Mouse (Mus musculus) cerebellum, adult (tissue): ENCODE results near the gene Podnl1.

Experiments used
- ATAC-seq: cut with Nextera tagmentation; 2 replicates; pipeline ENCODE4 v1.9.2; 2017; ENCODE audit warnings: mild to moderate bottlenecking, moderate library complexity, mixed read lengths; ENCODE audit not compliant: insufficient number of reproducible peaks, low FRiP score, low TSS enrichment

Gene Podnl1

DNA sequence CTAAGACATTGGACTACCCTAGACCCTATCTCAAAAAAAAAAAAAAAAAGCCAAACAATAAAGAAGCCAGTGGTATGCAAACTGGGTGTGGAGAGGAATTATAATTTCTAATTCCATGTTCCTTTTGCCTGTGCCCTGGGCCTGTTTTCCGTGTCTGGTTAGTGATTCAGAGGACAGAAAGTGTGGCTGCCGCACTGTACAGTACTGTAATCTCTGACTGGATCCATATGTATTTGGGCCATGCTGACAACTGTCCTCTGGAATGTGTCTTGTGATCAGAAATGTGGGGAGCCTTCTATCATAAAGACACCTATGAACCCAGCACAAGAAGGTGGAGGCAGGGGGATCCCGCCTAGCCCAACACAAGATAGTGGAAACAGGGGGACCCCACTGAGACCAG is 3.6 kb upstream of the Podnl1 start:
- ATAC-seq = no peak

DNA sequence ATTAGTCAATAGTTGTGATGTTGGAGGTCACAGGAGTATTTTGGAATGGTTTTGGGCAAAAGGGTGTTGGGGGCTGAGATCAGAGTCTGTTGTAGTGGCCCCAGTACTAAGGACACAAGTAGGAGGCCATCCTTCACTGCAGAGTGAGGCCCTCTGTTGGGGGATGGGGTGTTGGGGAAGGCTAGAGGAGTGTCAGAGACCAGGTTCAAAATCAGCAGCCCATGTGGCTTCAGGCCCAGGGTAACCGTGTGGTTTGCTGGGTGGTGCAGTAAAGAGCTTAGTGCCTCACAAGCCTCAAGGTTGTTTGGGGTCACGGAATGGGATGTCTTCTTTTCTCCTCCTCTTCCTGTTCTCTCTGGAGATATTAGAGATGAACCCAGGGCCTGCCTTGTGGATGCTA is 953 bp downstream of the Podnl1 start:
- no peak for ATAC-seq

DNA sequence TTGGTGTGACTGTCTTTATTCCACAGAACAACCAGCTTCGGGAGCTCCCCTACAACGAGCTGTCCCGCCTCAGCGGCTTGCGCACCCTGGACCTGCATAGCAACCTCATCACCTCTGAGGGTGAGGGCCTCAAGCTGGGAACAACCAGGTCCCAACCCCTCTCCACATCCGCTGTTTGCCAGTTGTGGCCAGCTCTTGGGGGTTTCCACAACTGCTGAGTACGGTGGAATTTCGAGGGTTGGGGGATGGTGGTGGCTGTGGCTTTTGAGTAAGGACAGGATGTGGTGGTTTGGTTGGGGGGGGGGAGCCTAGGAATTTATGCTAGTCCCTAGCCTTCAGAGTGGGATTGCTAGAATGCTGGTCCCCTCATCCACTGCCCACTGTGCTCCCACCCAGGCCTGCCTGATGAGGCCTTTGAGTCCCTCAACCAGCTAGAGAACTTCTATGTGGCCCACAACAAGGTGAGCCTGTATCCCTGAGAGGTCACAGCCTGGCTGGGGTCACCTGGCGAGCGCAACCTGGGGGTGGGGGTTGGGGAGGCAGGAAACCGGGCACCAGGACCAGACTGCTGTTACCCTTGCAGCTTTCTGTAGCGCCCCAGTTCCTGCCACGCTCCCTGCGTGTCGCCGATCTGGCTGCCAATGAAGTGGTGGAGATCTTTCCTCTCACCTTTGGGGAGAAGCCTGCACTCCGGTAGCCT is 1.6 kb downstream of the Podnl1 start:
- no peak for ATAC-seq

DNA sequence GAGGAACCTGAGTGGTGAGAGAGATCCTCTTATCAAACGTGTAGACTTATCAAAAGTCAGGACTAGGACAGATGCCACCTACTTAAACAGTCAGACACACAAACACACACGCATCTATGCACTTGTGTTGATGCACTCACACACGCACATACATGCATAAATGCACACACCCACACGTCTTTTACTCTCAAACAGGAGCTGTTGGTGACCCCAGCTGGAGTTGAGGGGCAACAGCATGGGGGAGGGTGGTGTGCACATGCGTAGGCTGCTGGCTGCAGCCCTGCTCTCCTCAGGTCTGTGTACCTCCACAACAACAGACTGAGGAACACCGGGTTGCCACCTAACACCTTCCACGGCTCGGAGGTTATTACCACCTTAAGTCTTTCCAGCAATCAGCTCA is 2.5 kb downstream of the Podnl1 start:
- ATAC-seq = no peak

DNA sequence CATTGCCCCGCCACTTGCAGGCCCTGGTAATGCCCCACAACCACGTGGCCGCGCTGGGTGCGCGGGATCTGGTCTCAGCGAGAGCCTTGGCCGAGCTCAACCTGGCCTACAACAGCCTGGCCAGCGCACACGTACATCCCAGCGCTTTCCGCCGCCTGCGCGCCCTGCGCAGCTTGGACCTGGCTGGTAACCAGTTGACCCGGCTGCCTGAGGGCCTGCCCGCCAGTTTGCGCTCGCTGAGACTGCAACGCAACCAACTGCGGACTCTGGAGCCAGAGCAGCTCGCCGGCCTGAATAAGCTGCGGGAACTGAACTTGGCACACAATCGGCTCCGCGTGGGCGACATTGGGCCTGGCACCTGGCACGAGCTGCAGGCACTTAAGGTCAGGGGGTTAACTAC is 5.0 kb downstream of the Podnl1 start:
- peak; percentile 74 for ATAC-seq

DNA sequence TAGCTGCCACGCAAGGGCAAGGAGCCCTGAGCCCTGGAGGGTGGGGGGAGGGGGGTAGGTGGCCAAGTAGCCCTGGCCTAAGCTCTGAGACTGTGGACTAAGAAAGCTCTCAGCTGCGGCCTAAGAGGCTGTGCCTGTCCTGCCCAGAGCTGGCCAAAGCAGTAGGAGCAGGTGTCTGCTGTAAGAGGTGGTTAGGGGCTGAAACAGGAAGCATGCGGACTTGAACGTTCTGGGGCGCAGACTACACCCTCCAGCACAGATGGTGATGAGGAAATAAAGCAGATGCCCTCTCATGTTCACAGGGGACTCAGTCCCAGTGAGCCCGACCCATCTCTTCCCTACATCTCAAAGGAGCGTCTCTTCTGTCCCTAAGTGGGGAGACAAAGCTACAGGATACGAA is 6.4 kb downstream of the Podnl1 start:
- ATAC-seq = no peak

DNA sequence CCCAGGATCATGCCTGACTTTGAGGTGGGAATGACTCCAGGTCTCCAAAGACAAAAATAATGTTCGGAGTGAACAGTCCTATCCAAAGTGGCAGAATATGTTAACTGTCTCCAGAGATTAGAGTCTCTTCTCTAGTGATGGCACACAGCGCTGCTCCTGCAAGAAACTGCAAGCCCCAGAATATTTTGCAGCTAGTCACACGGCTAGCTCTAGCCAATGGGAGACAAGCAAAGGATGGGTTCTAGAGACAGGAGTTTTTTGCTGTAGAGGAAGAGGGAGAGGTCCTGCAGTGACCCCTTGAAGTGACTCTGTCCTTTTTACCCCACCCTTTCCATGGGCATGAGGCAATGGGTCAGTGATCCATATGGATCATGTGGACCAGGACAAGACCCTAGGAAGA is 12.1 kb downstream of the Podnl1 start:
- ATAC-seq = no peak

DNA sequence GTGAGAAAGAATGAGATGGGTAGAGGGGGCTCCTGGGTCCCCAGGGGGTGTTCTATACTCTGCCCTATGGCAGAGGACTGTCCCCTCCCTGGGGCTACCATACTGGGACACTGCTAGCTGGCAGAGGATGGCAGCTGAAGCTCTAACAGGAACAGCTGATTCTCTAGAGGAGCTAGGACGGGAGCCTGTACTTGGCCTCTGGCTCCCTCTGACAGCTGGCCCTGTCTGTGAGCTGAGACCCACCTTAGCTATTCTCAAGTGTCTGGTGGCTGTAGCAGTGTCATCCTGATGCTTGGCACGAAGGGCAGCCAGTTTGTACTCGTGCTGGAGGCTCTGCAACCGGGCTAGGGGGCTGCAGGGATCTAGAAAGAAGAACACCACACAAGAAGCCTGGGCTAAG is 15.0 kb downstream of the Podnl1 start:
- ATAC-seq = no peak

DNA sequence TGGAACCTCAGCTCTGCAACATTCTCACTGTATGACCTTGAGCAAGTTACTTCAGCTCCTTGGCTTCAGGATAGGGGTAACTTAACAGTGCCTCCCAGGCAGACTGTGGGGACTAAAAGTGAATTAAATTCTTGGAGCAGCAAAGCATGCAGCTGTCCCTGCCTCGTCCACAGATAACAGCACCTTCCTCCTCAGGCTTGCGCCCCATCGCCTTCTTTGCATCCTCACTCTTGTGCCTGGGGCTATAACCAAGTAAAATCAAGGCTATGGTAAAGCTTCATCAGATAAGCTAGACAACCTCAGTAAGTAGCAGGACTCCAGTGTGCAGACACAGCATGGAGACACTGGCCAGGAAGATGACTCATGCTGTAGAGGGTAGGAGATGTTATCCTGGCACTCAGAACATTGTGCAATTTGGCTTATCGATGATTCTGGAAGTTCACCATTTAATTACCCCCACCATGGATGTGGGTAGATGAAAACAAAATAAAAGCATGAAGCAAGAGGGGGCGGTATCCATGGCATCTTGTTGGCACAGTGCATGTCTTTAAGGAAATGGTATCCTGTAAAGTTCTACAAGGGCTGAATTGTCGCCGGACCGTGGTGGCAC is 19.0 kb downstream of the Podnl1 start:
- no peak for ATAC-seq

DNA sequence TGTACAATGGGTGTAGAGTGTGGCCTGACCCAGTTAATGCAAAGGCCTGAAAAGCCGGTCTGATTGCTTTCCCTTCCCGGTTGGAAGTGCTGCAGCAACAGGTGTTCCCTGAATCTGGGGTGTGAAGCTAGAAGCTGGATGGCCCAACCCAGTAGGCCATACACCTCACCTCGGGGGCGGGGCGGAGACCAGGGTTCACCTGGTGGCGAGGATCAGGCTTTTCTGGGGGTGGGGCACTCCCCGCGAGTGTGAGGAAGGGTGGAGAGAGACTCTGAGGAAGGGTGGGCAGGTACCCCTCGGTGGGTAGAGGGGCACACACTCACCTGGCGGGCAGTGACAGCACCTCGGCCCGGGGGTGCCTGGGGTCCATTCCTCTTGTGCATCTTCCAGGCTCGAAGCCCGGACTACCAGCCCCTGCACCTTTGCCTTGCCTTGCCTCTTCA is 21.6 kb downstream of the Podnl1 start:
- ATAC-seq = peak; percentile 60

DNA sequence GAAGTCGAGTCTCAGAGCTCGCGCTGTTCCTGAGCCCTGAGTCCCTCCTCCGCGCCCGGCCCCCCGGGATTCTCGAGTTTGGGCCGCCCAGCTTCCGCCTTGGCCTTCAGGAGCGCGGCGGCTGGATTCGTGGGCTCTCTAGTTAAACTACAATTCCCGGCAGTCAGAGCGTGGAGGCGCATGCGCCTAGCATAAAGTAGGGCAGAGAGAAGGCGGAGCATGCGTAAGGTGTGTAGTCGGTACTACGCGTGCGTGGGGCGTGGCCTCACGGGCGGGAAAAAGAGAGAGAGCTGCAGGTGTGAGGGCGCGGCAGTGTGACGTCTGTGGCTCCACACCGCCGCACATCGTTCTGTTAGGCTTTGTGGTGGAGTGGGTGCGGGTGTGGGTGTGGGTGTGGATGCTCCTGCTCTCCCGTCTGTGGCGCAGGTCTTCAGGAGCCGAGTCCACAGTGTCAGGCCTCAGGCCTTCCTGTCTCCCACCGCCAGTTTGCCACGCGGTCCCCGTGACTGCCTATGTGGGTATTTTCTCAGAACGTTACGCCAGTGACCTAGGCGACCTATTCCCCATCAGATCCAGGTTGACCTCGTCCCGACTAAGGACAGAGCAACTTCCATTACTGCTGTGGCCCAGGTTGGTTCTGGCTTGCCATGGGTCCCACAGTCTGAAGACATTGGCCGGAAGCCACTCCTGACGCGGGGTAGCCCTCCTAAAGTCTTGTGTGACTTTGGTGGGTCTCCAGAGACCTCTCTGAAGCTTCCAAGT is 22.2 kb downstream of the Podnl1 start, which contains the start of the genes Cc2d1a and 4930432K21Rik:
Gene Cc2d1a, minus strand, starts transcription at position 168 of the 762 bp plus-strand sequence.
Gene 4930432K21Rik, plus strand, starts transcription at position 257 of the 762 bp plus-strand sequence.
- ATAC-seq = peak; percentile 96

DNA sequence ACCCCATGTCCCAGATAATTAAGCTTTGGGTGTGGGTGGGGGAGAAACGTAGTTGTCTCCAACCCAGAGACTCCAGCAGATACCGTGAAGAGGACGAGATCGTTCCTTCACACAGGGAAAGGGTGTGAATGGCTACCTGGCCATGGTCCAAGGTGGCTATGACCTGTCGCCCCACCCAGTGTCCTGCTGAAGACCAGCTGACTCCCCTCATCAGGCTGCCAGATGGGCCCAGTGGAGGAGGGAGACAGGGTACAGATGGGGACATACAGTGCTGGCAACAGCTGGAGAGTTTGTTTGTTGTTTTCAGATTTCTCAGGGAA is 22.7 kb downstream of the Podnl1 start:
- no peak for ATAC-seq

DNA sequence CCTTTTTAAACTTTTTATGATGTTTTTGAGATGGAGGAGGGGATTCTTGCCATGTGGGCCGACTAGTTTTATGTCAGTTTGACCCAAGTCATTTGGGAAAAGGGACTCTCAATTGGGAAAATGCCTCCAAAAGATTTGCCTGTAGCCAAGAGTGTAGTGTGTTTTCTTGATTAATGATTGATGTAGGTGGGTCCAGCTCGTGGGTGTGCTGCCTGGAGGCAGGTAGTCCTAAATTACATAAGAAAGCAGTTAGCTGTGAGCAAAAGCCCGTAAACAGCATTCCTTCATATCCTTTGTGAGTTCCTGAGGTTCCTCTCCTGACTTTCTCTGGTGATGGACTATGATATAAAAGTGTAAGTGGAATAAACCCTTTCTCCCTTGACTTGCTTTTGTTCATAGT is 23.4 kb downstream of the Podnl1 start:
- ATAC-seq = no peak

DNA sequence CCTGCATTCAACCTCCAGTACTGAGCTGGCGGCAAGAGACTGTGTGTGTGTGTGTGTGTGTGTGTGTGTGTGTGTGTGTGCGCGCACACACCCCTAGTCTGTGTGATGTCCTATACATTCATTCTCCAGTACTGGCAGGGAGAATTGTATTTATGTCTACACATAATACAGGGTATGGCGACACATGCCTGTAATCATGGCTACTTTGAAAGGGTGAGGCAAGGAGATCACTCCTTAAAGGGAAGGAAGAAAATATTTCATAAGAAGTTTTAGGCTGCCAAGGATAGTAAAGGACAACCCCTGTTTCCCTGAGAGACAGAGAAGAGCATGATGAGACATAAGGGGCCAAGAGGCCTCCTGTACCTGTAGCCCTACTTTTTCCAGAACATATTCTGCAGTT is 31.8 kb downstream of the Podnl1 start:
- ATAC-seq = no peak

DNA sequence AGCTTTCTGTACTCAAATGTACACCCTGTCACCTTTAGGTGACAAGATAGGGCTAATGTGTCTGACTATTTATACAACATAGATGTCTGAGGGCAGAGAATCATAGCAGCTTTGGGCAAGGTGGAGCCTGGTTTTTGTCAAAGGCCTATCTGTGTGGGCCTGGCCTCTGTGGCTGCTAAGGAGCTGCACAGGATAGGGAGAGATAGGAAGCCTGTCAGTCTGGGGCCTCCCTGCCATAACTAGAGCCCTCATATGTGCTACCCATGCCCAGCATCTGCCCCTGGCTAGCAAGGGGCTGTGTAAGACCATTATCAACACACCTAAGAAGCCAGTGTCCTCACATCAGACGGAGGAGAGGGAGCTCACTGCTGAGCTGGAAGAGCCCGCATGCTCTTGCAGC is 41.9 kb downstream of the Podnl1 start:
- ATAC-seq = no peak

DNA sequence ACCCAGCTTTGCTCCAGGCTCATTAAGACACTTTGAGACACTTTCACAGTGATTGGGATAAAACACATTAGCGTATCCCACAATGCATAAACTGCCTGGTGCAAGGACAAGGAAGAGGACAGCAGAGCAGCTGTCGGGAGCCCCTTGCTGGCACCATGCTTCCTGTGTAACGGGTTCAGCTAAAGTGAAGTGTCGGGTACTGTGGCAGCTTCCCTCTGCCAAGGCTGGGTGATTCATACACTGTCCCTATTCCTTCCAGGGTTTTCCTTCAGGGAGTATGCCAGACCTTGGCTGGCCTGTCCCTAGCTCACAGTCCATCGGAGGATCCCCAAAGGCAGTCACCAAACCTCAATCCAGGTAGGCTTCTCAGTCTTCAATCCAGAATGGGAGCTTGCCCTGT is 44.3 kb downstream of the Podnl1 start:
- no peak for ATAC-seq

DNA sequence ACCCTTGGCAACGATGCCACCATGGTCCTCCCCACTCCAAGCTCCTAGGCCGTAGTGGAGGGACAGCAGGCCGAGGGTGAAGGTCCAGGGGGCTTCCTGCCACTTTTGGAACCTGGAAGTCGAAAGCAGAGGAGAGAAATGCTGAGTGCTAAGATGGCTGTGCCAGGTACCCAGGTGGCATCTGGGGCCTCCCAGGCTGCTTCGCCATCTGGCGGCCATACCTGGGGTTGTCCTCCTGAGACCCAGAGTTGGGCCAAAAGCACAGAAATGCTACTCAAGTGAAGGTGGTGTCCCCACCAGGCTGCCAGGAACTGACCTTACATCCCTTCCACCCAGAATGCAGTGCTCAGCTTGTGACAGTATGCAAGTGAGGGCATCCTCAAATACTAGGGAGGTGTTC is 48.1 kb downstream of the Podnl1 start:
- ATAC-seq = peak; percentile 71

DNA sequence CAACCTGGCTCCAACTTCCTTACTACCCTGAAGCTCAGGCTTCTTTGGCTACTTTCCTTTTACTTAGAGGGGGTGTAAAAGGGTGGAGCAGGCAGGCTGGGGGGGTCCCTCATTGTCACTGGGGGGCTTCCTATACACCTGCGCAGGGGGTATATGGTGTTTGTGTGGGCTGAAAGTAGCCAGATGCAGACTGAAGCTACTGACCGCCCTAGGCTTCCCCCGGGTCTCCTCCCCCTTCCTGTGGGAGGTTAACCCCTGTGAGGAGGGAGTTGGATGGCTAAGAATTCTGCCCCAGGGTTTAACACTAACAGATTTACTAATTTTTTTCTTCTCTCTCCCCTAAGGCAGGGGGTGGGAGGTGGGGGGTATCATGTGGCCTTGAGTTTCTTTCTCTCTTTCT is 50.8 kb downstream of the Podnl1 start:
- no peak for ATAC-seq

DNA sequence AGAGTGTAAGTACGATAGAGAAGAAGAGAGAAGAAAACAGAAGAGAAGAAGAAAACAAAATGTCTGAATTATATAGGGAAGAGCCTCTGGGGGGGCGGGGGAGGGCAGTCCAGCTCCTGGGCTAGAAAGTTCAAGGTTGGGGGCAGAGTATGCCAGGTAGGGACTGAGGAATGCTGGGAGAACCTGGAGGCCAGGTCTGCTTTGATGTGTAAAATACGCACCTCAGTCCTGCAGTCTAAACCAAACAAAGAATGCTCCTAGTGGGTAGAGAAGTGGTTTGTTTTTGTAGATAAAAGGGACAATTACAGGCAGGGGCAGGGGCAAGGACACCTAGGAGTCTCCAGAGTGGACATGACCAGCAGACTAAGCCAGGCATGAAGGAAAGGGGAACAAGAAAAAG is 51.6 kb downstream of the Podnl1 start:
- no peak for ATAC-seq

DNA sequence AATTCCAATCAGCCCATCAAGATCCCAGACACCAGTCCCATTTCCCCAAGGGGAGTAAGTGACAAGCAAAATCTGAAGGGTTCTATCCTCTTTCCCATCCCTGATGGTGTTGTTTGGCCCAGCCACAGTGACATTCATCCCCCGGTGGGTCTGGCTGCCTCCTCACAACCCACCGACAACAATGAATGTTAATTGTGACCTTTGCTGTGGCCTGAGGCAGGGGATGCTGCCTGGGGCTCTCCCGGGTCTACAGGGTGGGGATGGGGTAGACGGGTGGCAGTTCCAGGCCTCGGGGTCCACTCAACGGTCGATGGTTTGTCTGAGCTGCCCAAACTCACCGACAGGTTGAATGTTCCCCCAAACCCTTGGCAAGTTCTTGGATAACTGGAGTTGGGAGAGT is 52.8 kb downstream of the Podnl1 start:
- ATAC-seq = no peak

DNA sequence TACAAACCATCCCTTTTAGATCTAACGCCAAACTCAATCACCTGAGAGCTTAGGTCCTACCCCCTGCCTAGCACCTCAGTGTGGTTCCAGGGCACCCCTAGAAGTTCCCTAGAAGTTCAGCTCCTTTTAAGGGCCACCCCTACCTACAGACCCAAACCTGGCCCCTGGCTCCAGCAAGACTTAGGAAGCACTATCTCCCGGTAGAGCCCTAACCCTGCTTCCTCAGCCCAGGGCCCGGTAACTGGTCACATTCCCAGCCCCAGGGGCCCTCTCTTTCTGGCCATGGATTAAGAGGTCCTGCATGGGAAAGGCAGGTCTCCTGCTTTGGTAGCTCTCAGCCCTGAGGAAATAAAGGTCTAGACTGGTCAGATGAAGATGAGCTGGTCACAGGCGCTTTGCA is 54.2 kb downstream of the Podnl1 start:
- ATAC-seq = no peak
